Mouse (Mus musculus): ENCODE results near the gene Slc3a1. TPM values are rescaled to one million over a fixed set of nuclear protein-coding genes. Genes with fewer than 3 reads are reported as not detected.

The Slc3a1 gene
- polyA plus RNA-seq, 1 experiment from 2014 or later: 0.14 TPM

GRCm38 (mm10) chr17:85018794-85019193 lies 9.4 kb upstream of the Slc3a1 start:
- Histone ChIP-seq H3K9me3 (replicated peaks) (no peaks in the 10 kb centered on the region), H3K36me3 (no peaks in the 10 kb centered on the region), H3K4me2 (no peak overlapping the region), H3K27me3 (replicated peaks) (no peaks in the 10 kb centered on the region), H3K9ac (replicated peaks) (no peak overlapping the region), H3K4me1 (0 out of 2 replicates have a peak, but pooled peaks cover 3% of the 10 kb centered on the region), H3K27ac (replicated peaks) (no peak overlapping the region), H3K4me3 (replicated peaks) (no peak overlapping the region)
- 87% methylated on average over 5 of the region's 5 CpGs for WGBS
- ATAC-seq (ENCODE audit: low FRiP score): no peak

DNA sequence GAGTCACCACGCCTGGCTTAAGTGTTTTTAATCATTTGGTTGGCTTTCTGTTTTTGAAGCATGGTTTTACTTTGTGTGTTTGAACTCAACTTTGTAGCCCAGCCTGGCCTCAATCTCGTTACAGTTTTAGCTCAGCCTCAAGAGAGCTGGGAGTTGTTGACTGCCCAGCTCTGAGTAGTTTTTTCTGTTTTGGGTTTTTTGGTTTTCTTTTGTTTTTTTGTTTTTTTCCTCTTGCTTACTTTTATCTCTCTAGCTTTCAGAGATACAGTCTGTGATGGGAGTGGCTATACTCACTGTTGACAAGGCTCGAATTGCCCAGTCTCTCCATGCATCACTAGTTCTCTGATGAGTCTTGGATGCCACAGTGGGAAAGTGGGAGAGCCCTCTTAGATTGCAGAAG lies 7.8 kb upstream of the Slc3a1 start:
- H3K9me3 ChIP-seq (replicated peaks): no peaks in the 10 kb centered on the region
- no peak overlapping the region for H3K27ac ChIP-seq (replicated peaks)
- no peak for ATAC-seq (ENCODE audit: low FRiP score)
- no peak overlapping the region for H3K4me3 ChIP-seq (replicated peaks)
- H3K4me1 ChIP-seq: 0 out of 2 replicates have a peak, but pooled peaks cover 3% of the 10 kb centered on the region
- no peak overlapping the region for H3K4me2 ChIP-seq
- H3K27me3 ChIP-seq (replicated peaks): no peaks in the 10 kb centered on the region
- 87% methylated on average over 3 of the region's 3 CpGs for WGBS
- no peak overlapping the region for H3K9ac ChIP-seq (replicated peaks)
- H3K36me3 ChIP-seq: no peaks in the 10 kb centered on the region

- WGBS: 62% methylated on average over 22 of the region's 22 CpGs
Observed at GRCm38 (mm10) chr17:85023247-85024167, 4.7 kb upstream of the Slc3a1 start.

DNA sequence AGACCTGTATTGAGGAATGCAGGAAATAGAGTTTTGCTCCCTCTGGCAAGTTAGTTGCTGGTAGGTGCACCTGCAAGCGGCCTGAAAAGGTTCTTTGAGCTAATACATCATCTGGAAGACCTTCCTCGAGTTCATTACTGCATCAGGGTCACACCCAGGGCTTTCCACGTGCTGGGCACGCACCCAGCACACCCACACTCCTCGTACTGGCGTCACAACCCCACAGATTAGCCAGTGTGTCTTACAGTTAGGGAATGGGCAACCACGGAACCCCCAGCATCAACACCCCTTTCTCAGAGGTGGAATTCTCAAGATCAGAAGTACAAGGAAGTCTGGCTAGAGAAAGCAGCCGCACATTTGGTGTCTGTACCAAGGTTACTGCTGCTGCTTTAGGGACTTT lies 3.9 kb upstream of the Slc3a1 start:
- H3K4me3 ChIP-seq (replicated peaks): no peak overlapping the region
- no peaks in the 10 kb centered on the region for H3K27me3 ChIP-seq (replicated peaks)
- H3K4me2 ChIP-seq: no peak overlapping the region
- H3K36me3 ChIP-seq: no peaks in the 10 kb centered on the region
- 0 out of 2 replicates have a peak, but pooled peaks cover 3% of the 10 kb centered on the region for H3K4me1 ChIP-seq
- WGBS: 92% methylated on average over 8 of the region's 8 CpGs
- no peak overlapping the region for H3K9ac ChIP-seq (replicated peaks)
- H3K27ac ChIP-seq (replicated peaks): no peak overlapping the region
- ATAC-seq (ENCODE audit: low FRiP score): no peak
- no peaks in the 10 kb centered on the region for H3K9me3 ChIP-seq (replicated peaks)

More at GRCm38 (mm10) chr17:85023247-85024167, 4.7 kb upstream of the Slc3a1 start:
- H3K4me1 ChIP-seq: 0 out of 2 replicates have a peak, but pooled peaks cover 3% of the 10 kb centered on the region
- no peak overlapping the region for H3K9ac ChIP-seq (replicated peaks)
- ATAC-seq (ENCODE audit: low FRiP score): no peak
- H3K27ac ChIP-seq (replicated peaks): no peak overlapping the region
- no peaks in the 10 kb centered on the region for H3K27me3 ChIP-seq (replicated peaks)
- H3K9me3 ChIP-seq (replicated peaks): no peaks in the 10 kb centered on the region
- H3K36me3 ChIP-seq: no peaks in the 10 kb centered on the region
- no peak overlapping the region for H3K4me3 ChIP-seq (replicated peaks)
- H3K4me2 ChIP-seq: no peak overlapping the region

DNA sequence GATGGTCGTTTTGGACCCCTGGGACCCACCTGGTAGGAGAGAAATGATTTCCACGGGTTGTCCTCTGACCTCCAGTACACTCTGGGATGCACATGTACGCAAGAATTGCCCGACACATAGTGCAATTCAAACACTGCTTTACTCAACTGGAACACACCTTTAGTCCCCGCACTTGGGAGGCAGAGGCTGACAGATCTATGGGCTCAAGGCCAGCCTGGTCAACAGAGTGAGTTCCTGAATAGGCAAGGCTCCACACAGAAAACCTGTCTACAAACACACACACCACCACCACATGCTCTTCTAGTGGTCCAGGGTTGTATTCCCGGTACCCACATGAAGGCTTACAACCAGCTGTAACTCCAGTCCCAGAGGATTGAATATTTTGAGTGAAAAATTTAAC lies 3.0 kb upstream of the Slc3a1 start:
- no peak overlapping the region for H3K4me3 ChIP-seq (replicated peaks)
- H3K4me2 ChIP-seq: no peak overlapping the region
- H3K27me3 ChIP-seq (replicated peaks): no peaks in the 10 kb centered on the region
- no peak for ATAC-seq (ENCODE audit: low FRiP score)
- H3K27ac ChIP-seq (replicated peaks): no peak overlapping the region
- no peaks in the 10 kb centered on the region for H3K36me3 ChIP-seq
- 92% methylated on average over 6 of the region's 6 CpGs for WGBS
- H3K4me1 ChIP-seq: 0 out of 2 replicates have a peak, but pooled peaks cover 3% of the 10 kb centered on the region
- no peak overlapping the region for H3K9ac ChIP-seq (replicated peaks)
- no peaks in the 10 kb centered on the region for H3K9me3 ChIP-seq (replicated peaks)

DNA sequence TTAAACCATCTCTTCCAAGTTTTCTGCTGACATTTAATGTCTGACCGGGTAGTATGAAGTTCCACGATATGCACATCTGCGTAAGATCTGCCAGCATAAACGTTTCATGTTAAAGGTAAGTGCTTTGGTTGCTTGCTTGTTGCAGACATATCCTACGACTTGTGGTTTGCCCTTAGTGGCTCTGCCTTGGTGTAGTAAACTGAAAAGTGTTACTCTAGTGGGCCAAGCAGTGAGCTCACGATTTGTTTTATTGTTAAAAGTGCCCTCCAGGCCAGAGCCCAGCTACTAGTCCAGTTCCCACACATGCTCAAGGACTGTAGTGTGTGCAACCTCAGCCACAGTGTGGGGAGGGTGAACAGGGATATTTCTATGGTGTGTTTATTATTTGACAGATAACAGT lies 1.7 kb upstream of the Slc3a1 start:
- WGBS: 96% methylated on average over 6 of the region's 6 CpGs
- no peak overlapping the region for H3K4me2 ChIP-seq
- H3K4me1 ChIP-seq: 0 out of 2 replicates have a peak, but pooled peaks cover 3% of the 10 kb centered on the region
- no peaks in the 10 kb centered on the region for H3K36me3 ChIP-seq
- no peak overlapping the region for H3K9ac ChIP-seq (replicated peaks)
- no peak overlapping the region for H3K27ac ChIP-seq (replicated peaks)
- H3K9me3 ChIP-seq (replicated peaks): no peaks in the 10 kb centered on the region
- no peak for ATAC-seq (ENCODE audit: low FRiP score)
- no peak overlapping the region for H3K4me3 ChIP-seq (replicated peaks)
- no peaks in the 10 kb centered on the region for H3K27me3 ChIP-seq (replicated peaks)

- 81% methylated on average over 3 of the region's 3 CpGs for WGBS
- Histone ChIP-seq H3K27me3 (replicated peaks) (no peaks in the 10 kb centered on the region), H3K9me3 (replicated peaks) (no peaks in the 10 kb centered on the region), H3K9ac (replicated peaks) (no peak overlapping the region), H3K4me2 (no peak overlapping the region), H3K27ac (replicated peaks) (no peak overlapping the region), H3K36me3 (no peaks in the 10 kb centered on the region), H3K4me1 (0 out of 2 replicates have a peak, but pooled peaks cover 3% of the 10 kb centered on the region), H3K4me3 (replicated peaks) (no peak overlapping the region)
- no peak for ATAC-seq (ENCODE audit: low FRiP score)
Observed at GRCm38 (mm10) chr17:85027247-85027646, 929 bp upstream of the Slc3a1 start.

- no peaks in the 10 kb centered on the region for H3K27me3 ChIP-seq (replicated peaks)
- no peak overlapping the region for H3K9ac ChIP-seq (replicated peaks)
- no peaks in the 10 kb centered on the region for H3K36me3 ChIP-seq
- no peak overlapping the region for H3K4me2 ChIP-seq
- H3K4me3 ChIP-seq (replicated peaks): no peak overlapping the region
- no peak for ATAC-seq (ENCODE audit: low FRiP score)
- H3K9me3 ChIP-seq (replicated peaks): no peaks in the 10 kb centered on the region
- WGBS: 95% methylated on average over 10 of the region's 10 CpGs
- H3K4me1 ChIP-seq: no peaks in the 10 kb centered on the region
- H3K27ac ChIP-seq (replicated peaks): no peak overlapping the region
Observed at GRCm38 (mm10) chr17:85028797-85029196, 621 bp downstream of the Slc3a1 start.

GRCm38 (mm10) chr17:85030651-85031050 lies 2.5 kb downstream of the Slc3a1 start:
- no peak overlapping the region for H3K9ac ChIP-seq (replicated peaks)
- WGBS: 86% methylated on average over 5 of the region's 5 CpGs
- no peak for ATAC-seq (ENCODE audit: low FRiP score)

DNA sequence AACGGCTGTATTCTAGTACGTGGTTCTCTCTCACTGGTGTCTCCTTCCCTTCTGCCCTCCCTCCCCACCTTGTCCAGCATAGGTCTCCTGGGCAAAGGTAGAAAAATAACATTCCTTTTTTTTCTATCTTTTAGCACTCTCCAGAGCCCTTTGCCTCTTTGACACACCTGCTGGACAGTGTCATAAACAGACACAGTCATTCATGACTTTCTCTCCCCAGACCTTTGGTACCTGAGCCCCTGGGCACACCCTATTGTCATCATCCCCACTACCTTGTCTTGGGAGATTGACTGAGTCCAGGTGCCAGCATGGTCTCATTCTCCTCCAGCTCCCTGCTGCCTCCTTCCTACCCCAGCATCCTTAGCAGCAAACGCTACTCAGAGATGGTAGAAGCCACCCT lies 4.9 kb downstream of the Slc3a1 start:
- ATAC-seq (ENCODE audit: low FRiP score): no peak
- no peaks in the 10 kb centered on the region for H3K4me1 ChIP-seq
- H3K36me3 ChIP-seq: no peaks in the 10 kb centered on the region
- no peak overlapping the region for H3K27ac ChIP-seq (replicated peaks)
- no peak overlapping the region for H3K4me2 ChIP-seq
- no peak overlapping the region for H3K4me3 ChIP-seq (replicated peaks)
- H3K9me3 ChIP-seq (replicated peaks): no peaks in the 10 kb centered on the region
- 82% methylated on average over 3 of the region's 3 CpGs for WGBS
- H3K9ac ChIP-seq (replicated peaks): no peak overlapping the region
- no peaks in the 10 kb centered on the region for H3K27me3 ChIP-seq (replicated peaks)

More at GRCm38 (mm10) chr17:85030651-85031050, 2.5 kb downstream of the Slc3a1 start:
- no peaks in the 10 kb centered on the region for H3K27me3 ChIP-seq (replicated peaks)
- no peaks in the 10 kb centered on the region for H3K36me3 ChIP-seq
- no peaks in the 10 kb centered on the region for H3K9me3 ChIP-seq (replicated peaks)
- no peak overlapping the region for H3K27ac ChIP-seq (replicated peaks)
- no peak overlapping the region for H3K4me3 ChIP-seq (replicated peaks)
- H3K4me1 ChIP-seq: no peaks in the 10 kb centered on the region
- H3K4me2 ChIP-seq: no peak overlapping the region

- Histone ChIP-seq H3K27me3 (replicated peaks) (no peaks in the 10 kb centered on the region), H3K4me3 (replicated peaks) (no peak overlapping the region), H3K9me3 (replicated peaks) (no peaks in the 10 kb centered on the region), H3K27ac (replicated peaks) (no peak overlapping the region), H3K36me3 (no peaks in the 10 kb centered on the region), H3K4me1 (no peaks in the 10 kb centered on the region), H3K9ac (replicated peaks) (no peak overlapping the region), H3K4me2 (no peak overlapping the region)
- 70% methylated on average over 11 of the region's 11 CpGs for WGBS
- ATAC-seq (ENCODE audit: low FRiP score): no peak
Observed at GRCm38 (mm10) chr17:85034068-85034467, 5.9 kb downstream of the Slc3a1 start.

DNA sequence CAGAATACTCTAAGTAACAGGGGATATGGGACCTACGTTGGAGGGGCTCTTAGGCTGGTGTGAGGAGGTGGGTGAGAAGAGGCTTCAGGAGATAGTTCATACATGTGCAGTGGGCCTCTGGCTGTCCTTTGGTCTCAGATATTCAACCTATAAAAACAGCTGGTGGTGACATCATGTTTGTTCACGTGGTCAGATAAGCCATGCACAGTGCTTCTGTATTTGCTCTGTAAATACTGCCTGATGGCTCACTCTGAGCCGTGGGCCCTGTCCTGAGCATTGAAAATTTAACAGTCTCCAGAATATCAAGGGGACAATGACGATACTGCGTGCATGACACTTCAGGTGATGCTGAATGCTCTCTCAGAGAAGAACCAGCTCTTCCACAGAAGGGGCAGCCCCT lies 9.7 kb downstream of the Slc3a1 start:
- no peaks in the 10 kb centered on the region for H3K27me3 ChIP-seq (replicated peaks)
- H3K4me3 ChIP-seq (replicated peaks): no peak overlapping the region
- ATAC-seq (ENCODE audit: low FRiP score): no peak
- H3K9ac ChIP-seq (replicated peaks): no peak overlapping the region
- H3K27ac ChIP-seq (replicated peaks): no peak overlapping the region
- 90% methylated on average over 5 of the region's 5 CpGs for WGBS
- H3K9me3 ChIP-seq (replicated peaks): no peaks in the 10 kb centered on the region
- H3K4me2 ChIP-seq: no peak overlapping the region
- H3K4me1 ChIP-seq: no peaks in the 10 kb centered on the region
- H3K36me3 ChIP-seq: no peaks in the 10 kb centered on the region

Measured in neural tube, embryonic 15.5 days (tissue).